Mouse (Mus musculus) thymus, postnatal 14 days (tissue): ENCODE measurements around the gene Kif24.

Experiments used
- DNase-seq: peaks from one replicate; pipeline ENCODE4 v3.0.0; 2021

Kif24 gene

DNA sequence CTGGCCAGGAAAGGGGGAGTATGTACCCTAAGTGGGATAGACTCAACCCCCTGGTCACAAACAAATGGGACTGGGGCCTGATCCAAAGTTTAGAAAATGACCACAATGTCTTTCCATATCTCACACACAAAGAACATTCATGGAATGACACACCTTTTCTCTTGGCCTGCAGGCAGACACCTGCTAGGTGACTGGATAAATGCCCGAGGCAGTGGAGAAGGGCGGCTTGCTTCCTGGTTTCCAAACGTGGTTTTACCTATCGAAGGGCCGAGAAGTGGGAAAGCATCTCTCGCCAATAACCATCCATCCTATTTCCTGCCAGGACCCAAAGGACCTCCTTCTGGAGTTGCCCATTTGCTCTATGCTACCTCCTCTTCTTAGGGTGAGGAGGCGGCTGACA lies 28.3 kb upstream of the Kif24 start:
- DNase-seq = no peak

DNA sequence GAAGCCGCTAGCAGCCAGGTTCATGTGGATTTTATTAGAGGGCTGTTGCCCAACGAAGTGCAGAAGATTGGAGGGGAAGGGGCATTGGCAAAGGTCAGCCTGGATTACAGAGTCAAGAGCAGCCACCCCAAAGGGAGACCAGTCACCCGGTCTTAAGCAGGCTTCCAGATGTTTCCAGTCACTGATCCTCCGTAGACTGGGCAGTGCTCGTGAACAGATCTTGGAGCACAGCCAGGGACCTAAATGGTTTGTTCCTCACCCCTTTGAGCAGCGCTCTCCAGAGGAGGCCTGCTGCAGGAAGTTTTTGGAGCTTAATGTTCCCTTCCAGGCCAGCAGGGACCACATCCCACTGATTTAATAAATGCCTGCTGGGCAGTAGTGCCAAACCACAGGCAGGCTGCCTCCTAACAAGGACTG lies 16.9 kb upstream of the Kif24 start:
- no peak for DNase-seq

DNA sequence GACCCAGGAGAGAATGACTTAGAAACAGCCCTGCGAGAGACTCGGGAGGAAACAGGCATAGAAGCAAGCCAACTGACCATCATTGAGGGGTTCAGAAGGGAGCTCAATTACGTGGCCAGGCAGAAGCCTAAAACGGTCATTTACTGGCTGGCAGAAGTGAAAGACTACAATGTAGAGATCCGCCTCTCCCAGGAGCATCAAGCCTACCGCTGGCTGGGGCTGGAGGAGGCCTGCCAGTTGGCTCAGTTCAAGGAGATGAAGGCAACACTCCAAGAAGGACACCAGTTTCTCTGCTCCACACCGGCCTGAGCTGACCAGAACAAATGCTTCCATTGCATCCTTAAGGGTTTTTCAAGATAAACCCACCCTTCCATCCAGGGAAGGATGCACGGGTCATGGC lies 15.6 kb upstream of the Kif24 start:
- no peak for DNase-seq

DNA sequence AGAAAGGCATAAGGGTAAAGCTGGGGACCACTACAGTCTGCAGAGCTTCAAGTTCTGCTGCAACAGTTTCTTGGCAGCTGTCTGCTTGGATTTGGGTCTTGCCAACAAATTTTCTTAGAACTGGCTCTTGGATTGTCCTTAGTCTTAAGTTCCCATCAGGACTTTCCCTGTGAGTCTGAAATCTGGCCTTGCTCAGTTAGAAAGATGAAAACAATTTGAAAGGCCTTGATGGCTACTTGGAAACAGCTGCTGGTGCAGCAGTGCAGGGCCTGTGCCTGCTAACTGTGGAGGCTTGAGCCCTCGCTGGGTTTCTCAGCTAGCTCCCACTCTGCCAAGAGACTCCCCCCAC lies 14.7 kb upstream of the Kif24 start:
- DNase-seq = no peak

DNA sequence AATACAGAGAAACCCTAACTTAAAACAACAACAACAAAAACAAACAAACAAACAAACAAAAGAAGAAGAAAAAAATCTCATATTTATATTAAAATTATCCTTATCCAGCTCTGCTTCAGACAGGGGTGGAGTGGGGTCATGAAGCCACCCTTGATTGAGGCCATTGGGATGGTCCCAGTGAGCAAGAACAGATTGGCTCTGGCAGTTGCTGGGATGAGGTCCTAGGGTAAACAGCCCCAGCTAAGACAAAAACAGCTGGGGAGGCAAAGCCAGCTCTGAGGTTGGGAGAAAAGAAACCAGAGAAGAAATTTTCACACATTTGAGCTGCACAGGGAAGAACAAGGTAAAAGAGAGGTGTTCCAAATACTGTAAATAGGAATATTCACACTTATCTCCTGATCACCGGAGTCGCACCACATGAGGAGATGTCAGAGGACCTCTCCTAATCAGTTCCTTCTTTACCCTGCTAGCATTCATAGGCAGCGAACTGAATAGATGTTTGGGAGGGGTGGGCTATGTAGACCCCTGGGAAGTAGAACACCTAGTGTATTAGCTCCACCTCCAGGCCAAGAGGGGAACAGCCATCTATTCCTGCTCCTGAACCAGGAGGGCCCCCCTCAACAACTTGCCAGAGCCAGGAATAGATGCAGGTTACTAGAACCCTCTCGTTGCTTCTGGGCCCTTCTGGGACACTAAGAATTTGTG lies 14.2 kb upstream of the Kif24 start:
- DNase-seq = no peak

DNA sequence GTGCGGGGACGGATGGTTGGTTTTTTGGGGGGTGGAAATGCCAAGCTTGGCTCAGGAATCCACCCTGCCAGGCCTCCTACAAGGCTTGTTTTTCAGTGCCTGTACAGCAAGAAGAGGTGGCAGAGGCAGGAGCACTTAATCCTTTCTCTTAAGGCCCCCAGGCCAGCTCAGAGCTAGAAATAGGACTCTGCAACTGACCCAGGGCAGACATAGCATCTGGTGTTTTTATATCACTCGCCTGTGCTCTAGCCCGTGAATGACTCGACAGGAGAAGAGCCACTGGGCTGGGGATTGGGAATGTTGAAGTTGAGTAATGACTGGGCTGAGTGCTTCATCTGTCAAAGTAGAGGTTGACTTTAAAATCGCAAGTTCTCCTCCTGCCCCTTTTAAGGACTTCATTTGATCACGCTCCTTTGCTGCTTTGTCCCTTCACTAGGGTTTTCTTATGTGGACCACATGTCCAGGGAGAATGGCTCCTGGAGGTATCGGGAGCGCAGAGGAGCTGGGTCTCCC lies 13.0 kb upstream of the Kif24 start:
- DNase-seq = no peak

DNA sequence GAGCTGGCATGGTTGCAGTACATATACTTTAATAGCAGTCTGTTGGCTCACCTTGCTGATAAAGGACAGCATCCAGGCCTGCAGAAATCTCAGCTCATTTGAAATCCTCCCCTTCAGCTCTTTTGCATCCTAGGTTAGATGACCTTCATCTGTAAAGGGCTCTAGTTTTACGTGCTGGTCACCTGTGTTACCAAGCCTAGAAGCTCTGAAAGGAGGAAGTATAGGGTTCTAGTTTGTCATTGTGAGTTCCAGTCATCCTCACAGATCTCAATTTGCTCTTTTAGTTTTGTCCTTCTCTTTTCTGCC lies 6.7 kb upstream of the Kif24 start:
- DNase-seq = no peak

DNA sequence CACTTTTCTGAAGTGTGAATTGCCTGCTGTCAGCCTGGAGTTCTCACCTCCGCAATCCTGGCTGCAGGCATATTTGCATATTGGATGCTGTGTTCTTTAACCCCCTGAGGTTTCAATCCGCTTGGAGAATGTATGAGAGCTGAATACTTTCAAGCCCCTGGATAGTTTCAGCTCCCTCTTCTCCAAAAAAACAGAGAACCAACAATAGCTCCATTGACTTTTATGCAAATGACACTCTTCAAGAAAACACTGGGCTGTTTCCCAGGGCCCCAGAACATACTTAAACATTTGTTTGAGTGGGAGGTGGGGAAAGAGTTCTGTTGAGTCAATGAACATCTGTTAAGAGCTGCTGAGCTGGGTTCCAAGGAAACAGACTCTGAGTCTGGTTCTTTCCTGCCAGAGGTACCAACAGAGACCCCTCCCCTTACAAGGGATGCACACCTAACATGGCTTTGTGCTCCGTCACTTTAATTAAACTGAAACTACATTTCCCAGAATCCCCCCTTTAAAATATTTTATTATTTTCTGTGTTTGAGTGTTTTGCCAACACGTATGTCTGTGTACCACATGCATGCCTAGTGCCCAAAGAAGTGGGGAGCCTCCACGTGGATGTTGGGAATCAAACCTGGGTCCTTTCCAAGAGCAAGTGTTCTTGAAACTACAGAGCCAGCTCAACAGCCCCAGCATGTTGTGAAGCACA lies 6.1 kb upstream of the Kif24 start:
- DNase-seq = no peak

DNA sequence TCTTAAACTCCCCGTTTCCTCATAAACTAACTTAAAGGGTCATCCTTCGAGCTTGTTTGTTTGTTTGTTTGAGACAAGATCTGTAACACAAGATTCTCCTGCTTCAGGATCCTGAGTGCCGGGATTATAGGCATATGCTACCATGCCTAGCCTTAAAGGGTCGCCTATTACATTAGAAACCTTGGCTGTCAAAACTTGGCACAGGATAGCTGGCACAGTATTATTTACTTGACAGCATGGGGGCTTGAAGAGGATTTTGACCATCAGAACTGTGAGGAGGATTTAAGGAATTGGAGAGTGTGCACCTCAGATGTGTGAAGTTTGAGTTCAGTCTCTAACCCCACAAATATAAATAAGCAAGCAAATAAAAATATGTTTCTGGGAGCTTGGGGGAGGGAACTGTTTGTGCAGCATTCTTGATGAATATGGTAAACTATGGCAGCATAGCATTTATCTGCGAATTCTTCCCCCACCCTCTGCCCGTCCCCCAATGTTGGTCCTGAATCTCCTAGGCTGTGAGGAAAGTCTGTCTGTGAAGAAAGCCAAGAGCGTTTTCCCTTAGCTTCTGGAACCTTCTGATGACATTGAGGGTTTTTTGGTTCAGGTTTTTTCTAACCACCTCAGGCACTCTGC lies 5.5 kb upstream of the Kif24 start:
- no peak for DNase-seq

DNA sequence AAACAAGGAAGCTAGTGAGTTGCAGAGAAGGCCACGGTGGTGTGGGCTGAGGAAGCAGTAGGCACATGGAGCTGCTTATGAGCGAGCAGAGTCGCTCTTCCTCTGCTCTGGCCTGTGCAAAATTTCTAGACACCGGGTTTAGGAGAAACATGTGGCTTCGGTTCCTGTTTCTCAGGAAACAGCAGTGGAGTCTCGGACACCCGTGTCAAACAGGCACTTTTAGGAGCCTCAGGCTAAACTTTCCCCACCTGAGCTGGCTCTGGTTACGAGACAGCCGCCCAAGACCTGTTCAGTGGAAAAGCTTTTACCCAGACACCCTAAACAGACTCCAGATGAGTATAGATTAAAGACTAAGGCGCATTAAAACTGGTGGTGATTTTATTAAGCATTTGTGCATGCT lies 4.5 kb upstream of the Kif24 start:
- DNase-seq = no peak

DNA sequence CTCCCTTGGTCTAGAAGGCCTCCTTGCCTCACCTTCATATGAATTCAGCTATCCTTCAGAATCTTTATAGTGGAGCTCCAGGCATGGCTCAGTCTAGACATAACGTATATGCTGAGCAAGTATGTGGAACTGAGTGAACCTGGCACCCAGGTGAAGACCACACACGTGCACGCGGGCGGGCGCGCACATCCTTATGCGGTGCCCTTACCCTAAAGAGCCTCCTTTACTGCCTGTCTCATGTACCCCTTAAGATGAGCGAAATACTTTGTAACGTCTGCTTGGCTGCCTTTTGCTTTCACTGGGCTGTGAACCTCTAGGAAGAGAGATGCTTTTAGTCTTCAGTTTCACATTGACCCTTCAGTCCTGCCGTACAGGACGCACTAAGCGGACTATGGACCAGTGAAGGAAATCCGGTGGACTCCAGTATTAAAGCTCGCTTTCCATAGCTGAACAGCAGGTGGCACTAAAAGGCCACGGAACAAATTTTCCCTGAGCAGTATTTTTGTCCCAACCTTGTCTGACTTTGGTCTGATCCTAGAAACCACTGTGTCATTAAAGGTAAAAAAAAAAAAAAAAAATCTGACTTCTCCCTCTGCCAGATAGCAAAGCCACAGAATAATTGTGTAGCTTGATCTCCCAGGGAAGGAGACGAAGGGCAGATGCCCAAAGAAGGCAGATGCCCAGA lies 3.9 kb upstream of the Kif24 start:
- peak; percentile 30 for DNase-seq

DNA sequence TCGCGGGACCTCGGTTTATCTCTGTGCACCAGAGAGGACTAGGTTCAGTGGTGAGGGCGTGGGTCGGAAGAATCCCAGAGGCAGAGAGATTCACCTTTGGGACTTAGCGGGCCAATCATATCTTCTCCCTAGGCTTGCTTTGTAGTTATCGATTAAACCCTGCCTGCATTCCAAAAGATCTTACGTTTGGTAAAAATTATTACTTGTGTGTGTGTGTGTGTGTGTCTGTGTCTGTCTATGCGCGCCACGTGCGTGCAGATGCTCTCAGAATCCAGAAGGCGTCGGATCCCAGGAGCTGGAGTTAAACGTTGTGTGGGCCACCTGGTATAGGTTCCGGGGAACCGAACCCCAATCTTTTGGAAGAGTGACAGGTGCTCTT lies 589 bp upstream of the Kif24 start:
- peak; percentile 32 for DNase-seq

DNA sequence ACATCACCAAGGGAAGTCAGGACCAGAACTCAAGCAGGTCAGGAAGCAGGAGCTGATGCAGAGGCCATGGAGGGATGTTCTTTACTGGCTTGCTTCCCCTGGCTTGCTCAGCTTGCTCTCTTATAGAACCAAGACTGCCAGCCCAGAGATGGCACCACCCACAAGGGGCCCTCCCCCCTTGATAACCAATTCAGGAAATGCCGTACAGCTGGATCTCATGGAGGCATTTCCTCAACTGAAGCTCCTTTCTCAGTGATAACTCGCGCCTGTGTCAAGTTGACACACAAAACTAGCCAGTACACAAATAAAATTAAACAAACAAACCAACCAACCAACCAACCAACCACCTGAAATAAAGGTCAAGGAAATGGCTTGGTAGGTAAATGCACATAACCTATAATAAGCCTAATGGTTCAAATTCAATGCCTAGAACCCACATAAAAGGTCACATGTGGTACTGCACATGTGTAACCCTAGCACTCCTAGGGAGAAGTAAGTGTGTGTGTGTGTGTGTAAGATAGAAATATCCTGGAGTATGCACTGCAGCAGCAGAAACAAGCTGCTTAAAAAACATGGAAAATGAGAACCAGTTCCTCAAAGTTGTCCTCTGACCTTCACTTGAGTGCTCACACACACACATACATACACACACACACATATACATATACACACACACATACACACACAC lies 1.5 kb downstream of the Kif24 start:
- DNase-seq = peak; percentile 50

DNA sequence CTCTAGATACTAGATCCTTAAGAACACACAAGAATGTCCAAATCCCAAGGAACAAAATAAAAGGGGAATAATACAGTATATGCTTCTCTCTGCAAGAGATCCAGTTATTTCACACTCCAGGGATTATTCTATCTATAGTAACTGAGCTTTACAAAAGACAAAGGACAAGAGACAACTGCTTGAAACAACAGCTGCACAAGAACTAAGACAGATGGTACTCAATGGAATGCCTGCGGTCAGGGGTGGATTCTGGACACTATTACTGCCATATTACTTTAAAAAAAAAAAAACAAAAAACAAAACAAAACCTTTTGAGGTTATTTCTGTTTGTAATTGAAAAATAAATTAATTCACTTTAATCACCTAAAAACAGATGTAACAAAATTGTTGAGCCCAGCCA lies 4.0 kb downstream of the Kif24 start:
- DNase-seq = no peak

DNA sequence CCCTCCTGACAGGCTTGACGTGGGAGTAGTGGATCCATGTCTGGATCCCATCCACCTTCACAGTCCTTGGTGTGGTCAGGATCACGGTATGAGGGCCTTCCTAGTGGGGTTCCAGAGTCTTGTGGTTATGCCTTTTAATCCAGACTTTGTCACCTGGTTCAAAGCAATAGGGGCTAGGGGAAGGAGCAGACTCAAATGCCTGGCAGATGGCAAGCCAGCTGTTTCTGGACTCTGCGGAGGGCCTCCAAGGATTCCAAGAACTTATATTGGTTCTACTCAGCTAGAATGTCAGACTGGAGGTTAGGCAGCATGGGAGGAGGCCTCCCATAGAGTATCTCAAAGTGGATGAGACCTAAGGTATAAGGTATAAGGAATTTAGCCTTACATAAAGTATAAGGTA lies 17.1 kb downstream of the Kif24 start:
- no peak for DNase-seq

DNA sequence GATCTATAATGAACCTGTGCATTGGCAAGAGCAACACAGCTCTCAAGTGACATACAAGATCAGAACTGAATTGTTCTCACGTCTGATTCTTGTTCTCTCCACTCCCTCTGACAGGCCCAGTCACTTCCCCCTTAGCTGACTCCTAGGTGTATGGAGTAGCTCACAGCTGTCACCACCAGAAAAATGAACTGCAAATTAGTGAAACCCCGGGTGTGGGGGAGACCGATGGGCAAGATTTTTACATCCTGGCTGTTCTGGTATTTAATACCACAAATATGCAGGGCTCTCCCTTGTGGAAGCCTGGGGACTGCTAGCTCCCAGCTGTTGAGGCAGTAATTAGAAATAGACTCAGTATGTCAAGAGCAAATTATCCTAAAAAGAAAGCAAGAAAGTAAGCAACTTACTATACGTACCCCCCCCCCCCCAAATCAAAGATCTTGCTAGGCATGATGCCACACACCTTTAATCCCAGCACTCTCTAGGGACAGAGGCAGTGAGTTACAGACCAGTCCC lies 21.8 kb downstream of the Kif24 start:
- DNase-seq = no peak

DNA sequence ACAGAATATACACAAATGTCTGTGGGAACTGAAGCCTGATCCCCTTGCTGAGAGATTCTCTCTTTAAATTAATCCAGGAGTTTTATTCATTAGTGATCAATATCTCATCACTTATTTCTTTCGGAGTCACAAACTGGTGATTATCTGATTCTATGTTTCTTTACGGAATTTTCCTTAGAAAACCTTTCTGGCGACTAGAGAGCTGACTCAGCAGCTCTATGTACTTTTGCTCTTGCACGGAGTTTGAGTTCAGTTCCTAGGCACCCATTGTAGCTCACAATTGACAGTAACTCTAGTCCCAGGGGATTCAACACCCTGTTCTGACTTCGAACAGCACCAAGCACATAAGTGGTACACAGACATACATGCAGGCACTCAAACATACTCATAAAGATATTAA lies 25.8 kb downstream of the Kif24 start:
- DNase-seq = no peak

DNA sequence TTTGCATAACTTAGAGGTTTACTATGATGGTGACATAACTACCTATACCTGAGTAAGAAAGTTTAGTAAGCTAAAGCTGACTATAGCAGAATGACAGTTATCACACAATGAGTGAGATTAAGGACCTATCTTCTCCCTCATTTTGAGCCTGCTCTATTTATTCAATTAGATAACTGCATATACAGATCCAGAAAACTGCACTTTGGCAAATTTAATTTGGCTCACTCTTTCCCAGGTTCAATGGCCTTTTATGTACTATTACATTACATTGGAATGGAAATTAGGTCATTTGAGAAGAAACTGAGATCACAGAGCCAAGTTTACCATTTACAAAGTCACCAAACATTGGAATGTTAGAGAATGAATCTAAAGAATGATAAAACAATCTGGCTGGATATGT lies 47.7 kb downstream of the Kif24 start:
- DNase-seq = no peak

DNA sequence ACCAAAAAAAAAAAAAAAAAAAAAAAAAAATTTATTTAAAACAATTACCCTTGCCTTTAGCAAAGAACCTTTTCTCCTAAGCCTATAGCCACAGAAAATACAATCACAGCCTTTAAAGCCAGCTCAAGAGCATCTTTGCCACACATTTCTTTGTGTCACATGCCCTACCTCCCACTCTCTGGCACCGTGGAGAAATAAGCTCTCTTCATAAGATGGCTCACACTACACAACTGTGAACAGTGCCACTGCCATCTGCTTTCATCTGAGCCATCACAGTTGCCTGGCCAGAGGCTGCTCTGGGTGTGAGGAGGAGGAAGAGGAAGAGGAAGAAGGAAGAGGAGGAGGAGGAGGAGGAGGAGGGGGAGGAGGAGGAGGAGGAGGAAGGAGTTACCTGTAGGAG lies 55.3 kb downstream of the Kif24 start:
- no peak for DNase-seq

DNA sequence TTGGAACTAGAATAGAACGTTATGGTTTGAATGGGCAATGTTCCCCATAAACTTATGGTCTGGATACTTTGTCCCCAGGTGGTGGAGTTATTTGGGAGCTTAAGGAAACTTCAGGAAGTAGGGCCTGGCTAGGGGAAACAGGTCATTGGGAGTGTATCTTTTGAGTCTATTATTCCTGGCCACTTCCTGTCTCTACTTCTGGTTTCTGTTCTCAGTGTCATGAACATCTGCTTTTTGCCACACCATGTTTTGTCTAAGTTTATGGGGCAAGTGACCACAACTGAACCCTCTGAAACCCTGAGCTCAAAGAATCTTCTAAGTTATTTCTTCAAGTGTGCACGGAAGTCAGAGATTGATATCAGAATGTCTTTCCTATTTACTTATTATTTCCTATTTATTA lies 57.3 kb downstream of the Kif24 start:
- DNase-seq = no peak

DNA sequence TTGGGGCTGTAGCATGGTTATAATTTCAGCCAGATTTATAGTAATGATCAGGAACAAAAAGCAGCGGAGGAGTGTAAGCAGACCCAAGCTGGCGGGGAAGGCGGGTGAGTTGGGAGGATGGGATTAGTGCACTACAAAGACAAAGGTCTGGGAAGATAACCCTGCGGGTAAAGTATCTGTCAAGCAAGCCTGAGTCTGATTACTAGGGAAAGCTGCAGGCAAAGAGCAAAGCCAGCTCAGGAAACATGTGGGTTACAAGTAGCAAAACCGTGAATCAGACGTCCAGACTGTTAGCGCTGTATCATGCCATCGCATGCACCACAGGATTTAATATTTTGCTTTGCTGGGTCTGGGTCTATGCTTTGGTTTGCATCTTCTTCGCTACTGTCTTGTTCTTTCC lies 58.1 kb downstream of the Kif24 start:
- no peak for DNase-seq

DNA sequence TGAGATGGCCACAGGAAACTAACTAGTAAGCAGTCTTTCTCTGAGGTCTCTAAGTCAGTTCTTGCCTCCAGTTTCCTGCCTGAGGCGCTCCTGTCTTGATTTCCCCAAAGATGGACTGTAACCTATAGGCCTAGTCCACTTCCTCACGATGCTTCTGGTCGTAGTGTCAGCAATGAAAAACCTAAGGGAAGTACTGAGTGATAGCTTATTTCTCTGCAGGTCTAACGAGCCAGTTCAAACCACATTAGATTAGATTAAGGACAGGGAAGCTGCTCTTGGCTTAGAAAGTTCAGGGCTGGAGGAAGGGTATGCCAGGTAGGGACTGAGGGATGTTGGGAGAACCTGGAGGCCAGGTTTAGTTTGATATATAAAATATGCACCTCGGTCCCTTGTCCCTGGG lies 63.1 kb downstream of the Kif24 start:
- no peak for DNase-seq

DNA sequence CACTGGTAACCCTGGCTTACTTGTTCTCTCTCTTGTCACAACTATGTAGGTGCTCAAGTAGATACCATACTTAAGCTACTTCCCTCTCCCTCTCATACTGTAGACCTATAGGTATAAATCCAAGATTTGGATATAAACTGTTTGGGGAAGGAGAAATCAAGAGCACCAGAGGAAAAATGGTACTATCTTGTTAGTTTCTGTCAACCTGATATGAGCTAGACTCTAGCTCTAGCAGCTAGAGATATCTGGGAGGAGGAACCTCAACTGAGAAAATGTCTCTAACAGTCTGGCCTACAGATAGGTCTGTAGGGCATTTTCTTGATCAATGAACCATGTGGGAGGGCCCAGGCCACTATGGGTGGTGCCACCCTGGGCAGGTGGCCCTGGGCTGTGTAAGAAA lies 63.5 kb downstream of the Kif24 start:
- no peak for DNase-seq
